Mouse (Mus musculus): Measurements from ENCODE around the gene Wdr72. TPM values are rescaled to one million over a fixed set of nuclear protein-coding genes. Genes with fewer than 3 reads are reported as not detected.
A peak's percentile ranks its signal among the peaks of the same experiment; 100 is the strongest.

The Wdr72 gene
- polyA plus RNA-seq, 1 experiment from 2014 or later: 0.86 TPM

- no peak overlapping the region for H3K27ac ChIP-seq (replicated peaks)
- H3K4me2 ChIP-seq: no peak overlapping the region
- WGBS: 5% methylated on average over 3 of the region's 3 CpGs
- no peaks in the 10 kb centered on the region for H3K9me3 ChIP-seq
- H3K9ac ChIP-seq: no peak overlapping the region
- no peaks in the 10 kb centered on the region for H3K27me3 ChIP-seq (replicated peaks)
- ATAC-seq (ENCODE audit: extremely low read depth, insufficient number of reproducible peaks, low FRiP score, low TSS enrichment): no peak
- no peak overlapping the region for H3K4me3 ChIP-seq
- no peaks in the 10 kb centered on the region for H3K36me3 ChIP-seq
- no peaks in the 10 kb centered on the region for H3K4me1 ChIP-seq
These were observed 31.7 kb downstream of the Wdr72 start for GRCm38 (mm10) chr9:74141864-74142263.

GRCm38 (mm10) chr9:74142705-74143104 lies 32.5 kb downstream of the Wdr72 start:
- Histone ChIP-seq H3K27ac (replicated peaks) (no peak overlapping the region), H3K9me3 (no peaks in the 10 kb centered on the region), H3K36me3 (no peaks in the 10 kb centered on the region), H3K4me3 (no peak overlapping the region), H3K4me2 (no peak overlapping the region), H3K27me3 (replicated peaks) (no peaks in the 10 kb centered on the region), H3K9ac (no peak overlapping the region), H3K4me1 (no peaks in the 10 kb centered on the region)
- ATAC-seq (ENCODE audit: extremely low read depth, insufficient number of reproducible peaks, low FRiP score, low TSS enrichment): no peak
- WGBS: 48% methylated on average over 2 of the region's 2 CpGs

- no peak overlapping the region for H3K4me2 ChIP-seq
- no peaks in the 10 kb centered on the region for H3K27me3 ChIP-seq (replicated peaks)
- H3K9me3 ChIP-seq: no peaks in the 10 kb centered on the region
- WGBS: 91% methylated on average over 4 of the region's 4 CpGs
- H3K9ac ChIP-seq: no peak overlapping the region
- ATAC-seq (ENCODE audit: extremely low read depth, insufficient number of reproducible peaks, low FRiP score, low TSS enrichment): no peak
- H3K27ac ChIP-seq (replicated peaks): no peak overlapping the region
- H3K36me3 ChIP-seq: no peaks in the 10 kb centered on the region
- no peaks in the 10 kb centered on the region for H3K4me1 ChIP-seq
- no peak overlapping the region for H3K4me3 ChIP-seq
These were observed 35.0 kb downstream of the Wdr72 start for GRCm38 (mm10) chr9:74145203-74145602.

GRCm38 (mm10) chr9:74148306-74148705 lies 38.1 kb downstream of the Wdr72 start:
- Histone ChIP-seq H3K4me2 (no peak overlapping the region), H3K4me1 (no peaks in the 10 kb centered on the region), H3K9ac (no peak overlapping the region), H3K36me3 (no peaks in the 10 kb centered on the region), H3K27ac (replicated peaks) (no peak overlapping the region), H3K9me3 (no peaks in the 10 kb centered on the region), H3K4me3 (no peak overlapping the region), H3K27me3 (replicated peaks) (no peaks in the 10 kb centered on the region)
- 76% methylated on average over 8 of the region's 8 CpGs for WGBS
- ATAC-seq (ENCODE audit: extremely low read depth, insufficient number of reproducible peaks, low FRiP score, low TSS enrichment): no peak

- H3K4me2 ChIP-seq: no peak overlapping the region
- no peak for ATAC-seq (ENCODE audit: extremely low read depth, insufficient number of reproducible peaks, low FRiP score, low TSS enrichment)
- no peaks in the 10 kb centered on the region for H3K36me3 ChIP-seq
- H3K27ac ChIP-seq (replicated peaks): no peak overlapping the region
- H3K4me3 ChIP-seq: no peak overlapping the region
- no peaks in the 10 kb centered on the region for H3K27me3 ChIP-seq (replicated peaks)
- WGBS: 69% methylated on average over 11 of the region's 11 CpGs
- H3K9me3 ChIP-seq: no peaks in the 10 kb centered on the region
- peaks cover 5% of the 10 kb centered on the region for H3K4me1 ChIP-seq
- H3K9ac ChIP-seq: no peak overlapping the region
These were observed 50.3 kb downstream of the Wdr72 start for GRCm38 (mm10) chr9:74160361-74160933.

GRCm38 (mm10) chr9:74165697-74166096 lies 55.5 kb downstream of the Wdr72 start:
- no peaks in the 10 kb centered on the region for H3K27me3 ChIP-seq (replicated peaks)
- H3K4me2 ChIP-seq: no peak overlapping the region
- H3K4me3 ChIP-seq: no peak overlapping the region
- H3K9me3 ChIP-seq: no peaks in the 10 kb centered on the region
- H3K9ac ChIP-seq: no peak overlapping the region
- no peak for ATAC-seq (ENCODE audit: extremely low read depth, insufficient number of reproducible peaks, low FRiP score, low TSS enrichment)
- H3K27ac ChIP-seq (replicated peaks): no peak overlapping the region
- no peaks in the 10 kb centered on the region for H3K36me3 ChIP-seq
- H3K4me1 ChIP-seq: peaks cover 5% of the 10 kb centered on the region
- WGBS: 81% methylated on average over 2 of the region's 2 CpGs

GRCm38 (mm10) chr9:74169904-74170303 lies 59.7 kb downstream of the Wdr72 start:
- no peak for ATAC-seq (ENCODE audit: extremely low read depth, insufficient number of reproducible peaks, low FRiP score, low TSS enrichment)
- Histone ChIP-seq H3K27me3 (replicated peaks) (no peaks in the 10 kb centered on the region), H3K9ac (no peak overlapping the region), H3K4me3 (no peak overlapping the region), H3K4me2 (no peak overlapping the region), H3K27ac (replicated peaks) (no peak overlapping the region), H3K36me3 (no peaks in the 10 kb centered on the region), H3K4me1 (no peaks in the 10 kb centered on the region), H3K9me3 (no peaks in the 10 kb centered on the region)
- WGBS: 66% methylated on average over 6 of the region's 6 CpGs

GRCm38 (mm10) chr9:74186748-74187400 lies 76.7 kb downstream of the Wdr72 start:
- H3K9ac ChIP-seq: no peak overlapping the region
- H3K9me3 ChIP-seq: no peaks in the 10 kb centered on the region
- ATAC-seq (ENCODE audit: extremely low read depth, insufficient number of reproducible peaks, low FRiP score, low TSS enrichment): no peak
- 51% methylated on average over 16 of the region's 16 CpGs for WGBS
- peaks cover 9% of the 10 kb centered on the region for H3K4me1 ChIP-seq
- H3K27ac ChIP-seq (replicated peaks): no peak overlapping the region
- peak overlapping the region; percentile 35 for H3K4me2 ChIP-seq
- no peaks in the 10 kb centered on the region for H3K27me3 ChIP-seq (replicated peaks)
- no peaks in the 10 kb centered on the region for H3K36me3 ChIP-seq
- H3K4me3 ChIP-seq: no peak overlapping the region

GRCm38 (mm10) chr9:74187401-74188029 lies 77.4 kb downstream of the Wdr72 start:
- no peak overlapping the region for H3K9ac ChIP-seq
- H3K36me3 ChIP-seq: no peaks in the 10 kb centered on the region
- H3K9me3 ChIP-seq: no peaks in the 10 kb centered on the region
- H3K27ac ChIP-seq (replicated peaks): no peak overlapping the region
- H3K4me3 ChIP-seq: no peak overlapping the region
- 59% methylated on average over 8 of the region's 8 CpGs for WGBS
- H3K27me3 ChIP-seq (replicated peaks): no peaks in the 10 kb centered on the region
- peaks cover 9% of the 10 kb centered on the region for H3K4me1 ChIP-seq
- peak overlapping the region; percentile 35 for H3K4me2 ChIP-seq
- ATAC-seq (ENCODE audit: extremely low read depth, insufficient number of reproducible peaks, low FRiP score, low TSS enrichment): no peak

GRCm38 (mm10) chr9:74194898-74195297 lies 84.7 kb downstream of the Wdr72 start:
- Histone ChIP-seq H3K36me3 (no peaks in the 10 kb centered on the region), H3K27me3 (replicated peaks) (no peaks in the 10 kb centered on the region), H3K9ac (no peak overlapping the region), H3K4me3 (no peak overlapping the region), H3K4me2 (no peak overlapping the region), H3K4me1 (no peaks in the 10 kb centered on the region), H3K9me3 (no peaks in the 10 kb centered on the region), H3K27ac (replicated peaks) (no peak overlapping the region)
- WGBS: 86% methylated on average over 2 of the region's 2 CpGs
- no peak for ATAC-seq (ENCODE audit: extremely low read depth, insufficient number of reproducible peaks, low FRiP score, low TSS enrichment)

GRCm38 (mm10) chr9:74228272-74228671 lies 118.1 kb downstream of the Wdr72 start:
- WGBS: 72% methylated on average over 6 of the region's 6 CpGs
- H3K4me2 ChIP-seq: no peak overlapping the region
- 0 out of 2 replicates have a peak, but pooled peaks cover under 1% of the 10 kb centered on the region for H3K9me3 ChIP-seq
- H3K4me3 ChIP-seq: no peak overlapping the region
- no peak overlapping the region for H3K27ac ChIP-seq (replicated peaks)
- H3K9ac ChIP-seq: no peak overlapping the region
- H3K27me3 ChIP-seq (replicated peaks): no peaks in the 10 kb centered on the region
- peaks cover 4% of the 10 kb centered on the region for H3K4me1 ChIP-seq
- ATAC-seq (ENCODE audit: extremely low read depth, insufficient number of reproducible peaks, low FRiP score, low TSS enrichment): no peak
- H3K36me3 ChIP-seq: no peaks in the 10 kb centered on the region

GRCm38 (mm10) chr9:74241292-74241691 lies 131.1 kb downstream of the Wdr72 start:
- ATAC-seq (ENCODE audit: extremely low read depth, insufficient number of reproducible peaks, low FRiP score, low TSS enrichment): no peak
- 67% methylated on average over 5 of the region's 5 CpGs for WGBS
- H3K9ac ChIP-seq: no peak overlapping the region
- H3K4me2 ChIP-seq: no peak overlapping the region
- no peak overlapping the region for H3K27ac ChIP-seq (replicated peaks)
- H3K4me1 ChIP-seq: no peaks in the 10 kb centered on the region
- H3K4me3 ChIP-seq: no peak overlapping the region
- no peaks in the 10 kb centered on the region for H3K36me3 ChIP-seq
- H3K9me3 ChIP-seq: no peaks in the 10 kb centered on the region
- H3K27me3 ChIP-seq (replicated peaks): no peaks in the 10 kb centered on the region
